Mouse (Mus musculus): ENCODE measurements around the gene Ctsk.
A peak's percentile ranks its signal among the peaks of the same experiment; 100 is the strongest.

Gene Ctsk

GRCm38 (mm10) chr3:95499024-95499423 is at the start of gene Ctsk:
Ctsk (plus strand) TSS chr3:95499256.
- no peak for DNase-seq (ENCODE audit: low read depth, low spot score)

DNA sequence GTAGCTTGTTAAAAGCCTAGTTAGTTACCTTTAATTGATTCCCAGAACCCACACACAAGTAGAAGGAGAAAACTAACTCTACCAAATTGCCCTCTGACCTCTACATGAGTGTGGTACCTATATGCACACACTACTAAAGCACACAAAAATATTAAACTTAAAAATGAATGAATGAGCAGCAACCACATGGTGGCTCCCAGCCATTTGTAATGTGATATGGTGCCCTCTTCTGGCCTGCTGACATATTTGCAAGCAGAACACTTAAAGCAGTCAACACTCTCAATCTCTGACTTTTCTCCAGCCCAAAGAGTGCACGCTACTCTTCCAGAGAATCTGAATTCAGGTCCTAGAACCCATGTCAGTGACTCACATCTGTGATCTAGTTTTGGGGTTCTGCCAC is 48.6 kb upstream of the Ctsk start:
- peak; percentile 81 for DNase-seq (ENCODE audit: low read depth, low spot score)

DNA sequence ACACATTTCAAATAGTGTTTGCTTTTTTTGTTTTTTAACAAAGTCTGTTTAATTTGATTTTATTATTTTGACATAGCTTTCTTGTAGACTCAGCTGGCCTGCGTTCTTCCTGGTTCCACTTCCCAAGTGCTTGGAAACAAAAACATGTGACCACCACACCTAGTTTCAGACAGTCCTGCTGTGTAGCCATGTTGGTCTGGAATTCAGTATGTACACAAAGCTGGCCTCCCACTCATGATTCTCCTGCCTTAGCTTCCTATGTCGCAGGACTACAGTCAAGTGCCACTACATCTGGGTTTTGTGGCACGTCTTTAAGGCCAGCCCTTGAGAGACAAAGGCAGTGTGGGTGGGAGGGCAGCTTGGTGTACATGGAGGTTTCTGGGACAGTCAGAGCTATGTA is 48.1 kb upstream of the Ctsk start:
- no peak for DNase-seq (ENCODE audit: low read depth, low spot score)

GRCm38 (mm10) chr3:95456367-95456766 is 42.7 kb upstream of the Ctsk start:
- no peak for DNase-seq (ENCODE audit: low read depth, low spot score)

DNA sequence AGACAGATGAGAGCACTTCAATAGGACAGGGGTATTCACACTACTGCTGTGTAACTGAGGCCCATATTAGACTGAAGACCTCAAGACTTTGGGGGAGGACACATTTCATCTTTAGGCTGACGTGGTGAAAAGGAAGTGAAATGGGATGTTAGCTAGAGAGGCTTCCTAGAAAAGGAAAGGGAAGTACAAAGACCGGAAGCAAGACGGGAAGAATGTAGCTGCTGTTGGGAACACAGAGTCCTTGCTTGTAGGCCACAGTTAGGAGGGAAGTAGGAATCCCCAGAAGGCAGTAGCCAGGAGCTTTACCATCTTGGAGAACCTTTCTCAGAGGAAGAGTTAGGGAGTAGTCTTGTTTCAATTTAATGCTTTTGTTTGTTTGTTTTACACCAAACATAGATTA is 41.3 kb upstream of the Ctsk start:
- DNase-seq (ENCODE audit: low read depth, low spot score): no peak

GRCm38 (mm10) chr3:95459381-95459780 is 39.7 kb upstream of the Ctsk start:
- DNase-seq (ENCODE audit: low read depth, low spot score): no peak

- no peak for DNase-seq (ENCODE audit: low read depth, low spot score)
Observed at GRCm38 (mm10) chr3:95463852-95464251, 35.2 kb upstream of the Ctsk start.

DNA sequence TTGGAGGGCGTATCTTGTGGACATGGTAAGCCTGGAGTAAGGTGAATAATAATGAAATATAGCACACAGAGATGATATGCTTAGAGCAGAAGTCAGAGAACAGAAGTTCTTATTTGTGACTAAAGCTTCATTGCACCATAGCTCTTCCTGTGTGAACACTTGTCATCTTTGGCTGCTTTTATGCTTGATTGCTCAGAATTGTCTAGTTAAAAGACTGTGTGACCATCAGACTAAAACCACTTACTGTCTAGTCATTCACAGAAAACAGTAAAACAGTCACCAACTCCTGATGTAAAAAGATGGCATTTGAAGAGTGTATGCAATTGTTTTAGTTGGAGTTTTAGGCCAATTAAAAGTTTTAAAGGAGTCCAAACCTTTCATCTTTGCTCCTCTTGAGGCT is 20.1 kb upstream of the Ctsk start:
- DNase-seq (ENCODE audit: low read depth, low spot score): no peak

DNA sequence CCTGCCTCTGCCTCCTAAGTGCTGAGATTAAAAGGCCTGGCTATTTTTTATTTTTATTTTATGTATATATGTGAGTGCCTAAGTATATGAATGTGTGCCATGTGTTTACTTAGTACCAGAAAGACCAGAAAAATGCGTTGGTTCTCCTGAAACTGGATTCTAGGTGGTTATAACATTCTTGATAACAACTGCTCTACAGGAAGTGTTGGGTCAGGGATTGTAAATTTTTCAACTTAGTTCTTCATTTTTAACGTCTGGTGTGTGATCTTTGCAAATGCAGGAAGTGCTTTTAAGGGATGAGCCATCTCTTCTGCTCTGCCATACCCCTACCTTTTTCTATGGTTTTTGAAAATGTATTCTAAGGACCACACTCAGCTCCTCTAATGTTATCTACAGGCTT is 12.6 kb upstream of the Ctsk start:
- DNase-seq (ENCODE audit: low read depth, low spot score): no peak

GRCm38 (mm10) chr3:95488679-95489078 is 10.4 kb upstream of the Ctsk start:
- no peak for DNase-seq (ENCODE audit: low read depth, low spot score)

DNA sequence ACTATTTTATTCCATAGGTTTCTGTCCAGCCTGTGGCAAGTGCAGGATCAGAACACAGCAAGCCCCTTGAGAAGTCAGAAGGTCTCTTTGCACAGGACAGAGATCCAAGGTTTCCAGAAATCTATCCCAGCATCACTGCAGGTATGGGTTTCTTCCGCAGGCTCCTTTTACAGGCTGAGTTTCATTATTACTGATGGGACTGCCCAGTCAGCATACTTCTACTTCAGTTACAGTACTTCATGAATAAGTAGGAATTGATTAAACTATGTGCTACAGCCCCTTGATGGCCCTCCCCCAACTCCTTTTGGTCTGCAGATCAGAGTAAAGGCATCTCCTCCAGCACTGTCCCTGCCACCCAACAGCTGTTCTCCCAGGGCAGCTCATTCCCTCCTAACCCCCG is 8.8 kb upstream of the Ctsk start:
- DNase-seq (ENCODE audit: low read depth, low spot score): no peak

DNA sequence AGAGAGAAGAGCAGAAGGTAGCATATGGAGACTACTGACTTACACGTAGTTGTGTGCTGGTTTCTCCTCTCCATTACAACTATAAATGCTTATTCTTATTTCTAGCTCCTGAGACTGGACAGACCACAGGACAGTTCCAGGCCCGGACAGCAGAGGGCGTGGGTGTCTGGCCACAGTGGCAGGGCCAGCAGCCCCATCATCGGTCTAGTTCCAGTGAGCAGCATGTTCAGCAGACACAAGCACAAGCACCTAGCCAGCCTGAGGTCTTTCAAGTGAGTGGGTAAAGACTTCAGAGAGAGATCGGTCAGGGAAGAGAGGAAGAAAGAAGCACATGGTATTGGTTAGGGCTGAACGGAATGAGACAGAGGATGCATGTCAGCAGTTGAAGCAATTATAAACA is 4.7 kb upstream of the Ctsk start:
- peak; percentile 71 for DNase-seq (ENCODE audit: low read depth, low spot score)

- no peak for DNase-seq (ENCODE audit: low read depth, low spot score)
Observed at GRCm38 (mm10) chr3:95498229-95498628, 827 bp upstream of the Ctsk start.

- DNase-seq (ENCODE audit: low read depth, low spot score): no peak
Observed at GRCm38 (mm10) chr3:95499496-95500140, 562 bp downstream of the Ctsk start.

GRCm38 (mm10) chr3:95502312-95502711 is 3.3 kb downstream of the Ctsk start:
- no peak for DNase-seq (ENCODE audit: low read depth, low spot score)

GRCm38 (mm10) chr3:95509348-95509747 is 10.3 kb downstream of the Ctsk start:
- DNase-seq (ENCODE audit: low read depth, low spot score): no peak

DNA sequence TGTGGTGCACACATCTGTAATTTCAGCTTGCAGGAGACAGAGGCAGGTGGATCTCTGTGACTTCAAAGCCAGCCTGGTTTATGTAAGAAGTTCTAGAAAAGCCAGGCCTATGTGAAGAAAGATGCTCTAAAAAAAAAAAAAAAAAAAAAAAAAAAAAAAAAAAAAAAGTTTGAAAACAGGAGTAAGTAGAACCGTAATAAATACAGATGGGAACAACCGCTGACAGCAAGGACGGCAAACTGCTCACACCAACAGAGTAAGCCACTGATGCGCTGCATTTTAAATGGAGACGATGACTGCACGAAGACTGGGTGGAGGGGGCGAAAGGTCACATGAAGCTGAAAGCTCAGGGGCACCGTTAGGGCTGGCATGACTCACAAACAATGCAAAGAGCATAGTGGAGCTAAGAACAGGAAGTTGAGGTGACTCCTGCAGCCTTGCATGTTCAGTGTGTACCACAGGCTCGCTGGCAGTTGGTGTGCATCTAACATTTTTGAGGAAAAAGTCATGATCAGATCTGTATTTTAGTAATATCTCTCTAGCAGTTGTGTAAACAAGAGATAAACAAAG is 12.6 kb downstream of the Ctsk start:
- DNase-seq (ENCODE audit: low read depth, low spot score): peak; percentile 81

DNA sequence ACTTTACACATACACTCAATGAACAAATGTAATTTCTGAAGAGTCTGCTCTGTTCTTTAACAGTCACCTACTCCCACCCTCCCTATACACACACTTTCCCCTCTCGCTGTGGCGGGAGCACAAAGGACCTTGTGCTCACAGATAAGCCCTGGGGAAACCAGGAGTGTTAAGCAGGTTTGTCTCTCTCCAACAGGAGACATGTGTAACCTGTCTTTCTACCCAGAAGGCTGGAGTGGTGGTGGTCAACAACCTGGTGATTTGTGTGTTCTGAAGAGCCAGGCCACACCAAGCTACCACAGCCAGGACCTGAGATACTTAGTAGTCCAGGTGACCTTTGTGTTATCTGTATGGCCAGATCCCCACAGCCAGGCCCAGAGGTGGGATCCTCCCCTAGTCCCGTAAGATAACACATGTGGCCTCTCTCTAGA is 17.6 kb downstream of the Ctsk start:
- DNase-seq (ENCODE audit: low read depth, low spot score): no peak

DNA sequence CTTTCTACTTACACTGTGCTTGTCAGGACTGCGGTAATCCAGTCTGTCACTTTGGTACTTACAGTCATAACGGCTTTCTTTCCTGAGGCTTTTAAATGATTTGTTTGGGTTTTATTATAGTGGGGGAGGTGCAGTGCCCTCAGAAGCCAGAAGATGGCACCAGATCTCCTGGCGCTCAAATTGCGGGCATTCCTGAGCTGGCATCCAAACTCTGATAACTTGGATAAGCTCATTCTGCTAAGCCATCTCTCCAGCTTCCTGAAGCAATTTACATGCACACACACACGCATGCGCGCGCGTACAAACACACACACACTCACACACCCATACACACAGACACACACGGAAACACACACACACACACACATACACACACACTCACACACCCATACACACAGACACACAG is 18.4 kb downstream of the Ctsk start:
- DNase-seq (ENCODE audit: low read depth, low spot score): peak; percentile 83

DNA sequence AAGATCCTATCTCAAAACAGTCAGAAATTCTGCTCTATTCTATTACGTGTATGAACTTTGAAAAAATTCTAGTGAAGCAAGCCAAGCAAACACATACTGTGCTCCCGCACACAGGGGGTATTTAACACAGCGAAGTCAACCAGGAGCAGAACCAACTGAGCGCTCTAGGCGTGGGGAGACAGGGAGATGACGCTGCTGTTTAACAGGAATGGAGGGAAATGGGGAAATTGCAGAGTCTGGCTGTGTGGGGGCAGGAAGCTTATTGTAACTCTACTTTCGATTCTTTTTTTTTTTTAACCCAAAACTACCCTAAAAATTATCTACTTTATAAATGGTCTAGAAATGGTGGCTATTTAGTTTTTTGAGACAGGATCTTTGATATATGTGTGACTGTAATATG is 19.8 kb downstream of the Ctsk start:
- DNase-seq (ENCODE audit: low read depth, low spot score): no peak

DNA sequence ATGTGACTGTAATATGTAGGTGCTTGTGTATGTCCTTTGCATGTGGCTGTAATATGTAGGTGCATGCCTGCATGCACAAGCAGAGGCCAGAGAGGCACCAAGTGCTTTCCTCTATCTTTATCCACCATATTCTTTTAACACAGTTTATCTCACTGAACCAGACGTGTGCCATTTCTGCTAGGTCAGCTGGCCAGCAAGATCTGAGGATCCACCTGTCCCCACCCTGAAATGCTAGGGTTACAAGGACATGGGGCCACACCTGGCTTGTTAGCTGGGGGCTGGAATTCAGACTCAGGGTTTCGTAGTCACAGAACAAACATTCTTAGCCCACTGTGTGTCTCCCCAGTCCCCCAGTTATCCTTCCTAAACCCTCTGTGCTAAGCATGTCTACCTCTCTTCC is 20.3 kb downstream of the Ctsk start:
- no peak for DNase-seq (ENCODE audit: low read depth, low spot score)

DNA sequence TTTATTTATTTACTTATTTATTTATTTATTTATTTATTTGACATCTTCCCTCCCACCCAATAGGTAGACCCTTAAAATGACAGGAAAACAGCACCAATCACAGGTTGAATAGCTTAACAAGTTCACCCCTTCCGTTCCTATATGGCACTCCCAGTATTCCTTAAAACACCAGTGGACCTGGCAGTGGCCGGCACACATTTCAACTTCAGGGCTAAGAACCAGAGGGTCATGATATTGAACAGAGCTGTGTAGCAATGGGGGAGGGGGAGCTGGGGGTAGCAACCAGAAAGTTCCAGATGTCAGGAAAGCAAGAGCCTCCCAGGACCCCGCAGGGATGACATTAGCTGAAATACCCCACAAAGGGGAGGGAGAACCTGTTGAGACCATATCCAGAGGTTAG is 21.0 kb downstream of the Ctsk start:
- no peak for DNase-seq (ENCODE audit: low read depth, low spot score)

- no peak for DNase-seq (ENCODE audit: low read depth, low spot score)
Observed at GRCm38 (mm10) chr3:95521168-95521567, 22.1 kb downstream of the Ctsk start.

DNA sequence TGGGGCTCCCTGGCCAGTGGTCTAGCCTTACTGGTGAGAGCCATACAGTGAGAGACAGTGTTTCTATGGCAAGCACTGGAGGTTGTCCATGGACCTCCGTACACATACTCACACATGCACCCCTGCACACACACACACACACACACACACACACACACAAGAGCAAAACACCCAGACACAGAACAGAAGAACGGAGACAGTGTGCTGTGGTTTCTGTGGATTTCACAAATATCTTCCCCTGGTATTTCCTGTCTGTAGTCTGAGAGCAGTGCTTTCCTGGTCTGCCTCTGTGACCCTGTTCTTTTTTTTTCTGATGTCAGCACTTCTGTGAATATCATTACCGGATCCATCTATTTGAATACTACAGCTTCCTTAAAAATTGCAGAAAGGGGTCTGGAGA is 24.6 kb downstream of the Ctsk start:
- peak; percentile 78 for DNase-seq (ENCODE audit: low read depth, low spot score)
